Mouse (Mus musculus) megakaryocyte, adult 5-6 weeks (primary cell): Measurements from ENCODE around the gene Abca17. TPM values are rescaled to one million over a fixed set of nuclear protein-coding genes. Genes with fewer than 3 reads are reported as not detected.

ENCODE experiments used
- ATAC-seq: 2 replicates; pipeline ENCODE4 v1.8.0; 2016; ENCODE audit warnings: mild to moderate bottlenecking, inconsistent platforms; ENCODE audit not compliant: poor library complexity, severe bottlenecking
- total RNA-seq, 2 experiments: library from RNA; stranded (forward) in 1 of 2; stranded (reverse) in 1 of 2; fragments of 153-499, 151-499 nt in 1 of 2; fragments of 221-1000, 200-1000 nt in 1 of 2; gene quantifications; 2 replicates each; pipeline versions ENCODE4 v1.2.3 to v1.2.4; 2015 to 2017

Abca17 gene
- total RNA-seq, 2 experiments from 2014 or later, result 0.58 to 0.88 TPM

GRCm38 (mm10) chr17:24244061-24244460, 106.8 kb downstream of the Abca17 start:
- no peak for ATAC-seq

GRCm38 (mm10) chr17:24243311-24243969, 107.4 kb downstream of the Abca17 start:
- ATAC-seq, result peak; percentile 64; the same call in 1 of the 2 replicates

GRCm38 (mm10) chr17:24236921-24237320, 113.9 kb downstream of the Abca17 start:
- ATAC-seq, result no peak

- ATAC-seq, result no peak
Measured at GRCm38 (mm10) chr17:24236479-24236878, 114.4 kb downstream of the Abca17 start.

- no peak for ATAC-seq
Measured at GRCm38 (mm10) chr17:24227941-24228340, 122.9 kb downstream of the Abca17 start.

GRCm38 (mm10) chr17:24226721-24227120, 124.1 kb downstream of the Abca17 start:
- ATAC-seq, result no peak

- ATAC-seq, result no peak
Measured at GRCm38 (mm10) chr17:24225851-24226250, 125.0 kb downstream of the Abca17 start.

- ATAC-seq, result no peak
Measured at GRCm38 (mm10) chr17:24224741-24225140, 126.1 kb downstream of the Abca17 start.

GRCm38 (mm10) chr17:24223513-24223912, 127.4 kb downstream of the Abca17 start:
- ATAC-seq, result no peak

GRCm38 (mm10) chr17:24222653-24223052, 128.2 kb downstream of the Abca17 start:
- no peak for ATAC-seq

- ATAC-seq, result peak; percentile 98
Measured at GRCm38 (mm10) chr17:24220435-24221411, 130.1 kb downstream of the Abca17 start, which contains the start of gene Tedc2. TSS of gene Tedc2 (minus strand) at chr17:24220851.

- no peak for ATAC-seq
Measured at GRCm38 (mm10) chr17:24216836-24217235, 134.0 kb downstream of the Abca17 start.

Other genes with a start within 250 kb of the Abca17 start
- gene Pdpk1, start 200.1 kb downstream of the Abca17 start, total RNA-seq (2015), result 45.4 and 51.3 TPM in 2 replicates
- 50.6 and 57.7 TPM in 2 replicates for gene Pdpk1, start 200.1 kb downstream of the Abca17 start, total RNA-seq (2017)
- gene Amdhd2, start 187.3 kb downstream of the Abca17 start, total RNA-seq (2015), result 28.8 and 36.3 TPM in 2 replicates
- gene Amdhd2, start 187.3 kb downstream of the Abca17 start, total RNA-seq (2017), result 44.4 and 68.1 TPM in 2 replicates
- 468 and 476 TPM in 2 replicates for gene Atp6v0c, start 181.4 kb downstream of the Abca17 start, total RNA-seq (2015)
- gene Atp6v0c, start 181.4 kb downstream of the Abca17 start, total RNA-seq (2017), result 175 and 180 TPM in 2 replicates
- 5.5 and 11.8 TPM in 2 replicates for gene Tbc1d24, start 145.5 kb downstream of the Abca17 start, total RNA-seq (2015)
- gene Tbc1d24, start 145.5 kb downstream of the Abca17 start, total RNA-seq (2017), result 4.0 and 4.6 TPM in 2 replicates
- 0.11 TPM in 1 of 2 replicates, not detected in the other for gene Ntn3, start 141.5 kb downstream of the Abca17 start, total RNA-seq (2015)
- gene Ntn3, start 141.5 kb downstream of the Abca17 start, total RNA-seq (2017), result 0.08 TPM in 1 of 2 replicates, not detected in the other
- gene Tedc2, start 130.2 kb downstream of the Abca17 start, total RNA-seq (2015), result 6.6 and 7.8 TPM in 2 replicates
- gene Tedc2, start 130.2 kb downstream of the Abca17 start, total RNA-seq (2017), result 12.3 and 13.5 TPM in 2 replicates
- gene Ccnf, start 99.6 kb downstream of the Abca17 start, total RNA-seq (2015), result 34.1 and 35.1 TPM in 2 replicates
- gene Ccnf, start 99.6 kb downstream of the Abca17 start, total RNA-seq (2017), result 40.4 and 49.4 TPM in 2 replicates
- 40.2 and 43.6 TPM in 2 replicates for gene Abca3, start 882 bp upstream of the Abca17 start, total RNA-seq (2015)
- 32.2 and 33.5 TPM in 2 replicates for gene Abca3, start 882 bp upstream of the Abca17 start, total RNA-seq (2017)
- gene Rnps1, start 63.5 kb upstream of the Abca17 start, total RNA-seq (2015), result 93.0 and 102 TPM in 2 replicates
- 115 and 125 TPM in 2 replicates for gene Rnps1, start 63.5 kb upstream of the Abca17 start, total RNA-seq (2017)
- 26.0 and 30.6 TPM in 2 replicates for gene Eci1, start 75.6 kb upstream of the Abca17 start, total RNA-seq (2015)
- 10.2 and 19.1 TPM in 2 replicates for gene Eci1, start 75.6 kb upstream of the Abca17 start, total RNA-seq (2017)
- 2.6 and 4.7 TPM in 2 replicates for gene Dnase1l2, start 92.0 kb upstream of the Abca17 start, total RNA-seq (2015)
- 1.4 and 1.7 TPM in 2 replicates for gene Dnase1l2, start 92.0 kb upstream of the Abca17 start, total RNA-seq (2017)
- gene E4f1, start 119.2 kb upstream of the Abca17 start, total RNA-seq (2015), result 20.7 and 27.5 TPM in 2 replicates
- 14.2 and 14.5 TPM in 2 replicates for gene E4f1, start 119.2 kb upstream of the Abca17 start, total RNA-seq (2017)
- 20.7 and 25.5 TPM in 2 replicates for gene Pgp, start 119.3 kb upstream of the Abca17 start, total RNA-seq (2015)
- 14.5 and 14.6 TPM in 2 replicates for gene Pgp, start 119.3 kb upstream of the Abca17 start, total RNA-seq (2017)
- 0.75 TPM in 1 of 2 replicates, not detected in the other for gene Bricd5, start 122.8 kb upstream of the Abca17 start, total RNA-seq (2015)
- 0.26 TPM in 1 of 2 replicates, not detected in the other for gene Bricd5, start 122.8 kb upstream of the Abca17 start, total RNA-seq (2017)
- 12.5 and 14.6 TPM in 2 replicates for gene Mlst8, start 128.0 kb upstream of the Abca17 start, total RNA-seq (2015)
- gene Mlst8, start 128.0 kb upstream of the Abca17 start, total RNA-seq (2017), result 42.3 and 43.2 TPM in 2 replicates
- gene Caskin1, start 137.5 kb upstream of the Abca17 start, total RNA-seq (2015), result not detected in 2 replicates
- gene Caskin1, start 137.5 kb upstream of the Abca17 start, total RNA-seq (2017), result not detected in 2 replicates
- 46.4 and 48.1 TPM in 2 replicates for gene Traf7, start 176.9 kb upstream of the Abca17 start, total RNA-seq (2015)
- 81.3 and 82.8 TPM in 2 replicates for gene Traf7, start 176.9 kb upstream of the Abca17 start, total RNA-seq (2017)
- 0.42 and 0.57 TPM in 2 replicates for gene Rab26, start 183.1 kb upstream of the Abca17 start, total RNA-seq (2015)
- 0.95 and 1.1 TPM in 2 replicates for gene Rab26, start 183.1 kb upstream of the Abca17 start, total RNA-seq (2017)
- gene Pkd1, start 198.8 kb upstream of the Abca17 start, total RNA-seq (2015), result 7.8 and 10.8 TPM in 2 replicates
- gene Pkd1, start 198.8 kb upstream of the Abca17 start, total RNA-seq (2017), result 13.1 and 19.9 TPM in 2 replicates